Mouse (Mus musculus) central nervous system, embryonic 14 days (tissue): ENCODE measurements around the gene Cgas. TPM values are rescaled to one million over a fixed set of nuclear protein-coding genes. Genes with fewer than 3 reads are reported as not detected.

Source experiments
- polyA plus RNA-seq: library from polyadenylated mRNA; depleted of rRNA; stranded (reverse); fragments of >200 nt; gene quantifications from 2 replicates; pipeline ENCODE4 v1.2.3, GENCODE M21; 2012; rRNA removed

The Cgas gene
- polyA plus RNA-seq = 1.0 and 1.4 TPM in 2 replicates

GRCm38 (mm10) chr9:78442579-78443392 lies at the start of gene Cgas:
Cgas (minus strand) TSS chr9:78443237.

GRCm38 (mm10) chr9:78488890-78489420 lies 45.9 kb upstream of the Cgas start, which contains the start of gene Eef1a1:
Eef1a1 (minus strand) TSS chr9:78489151.

DNA sequence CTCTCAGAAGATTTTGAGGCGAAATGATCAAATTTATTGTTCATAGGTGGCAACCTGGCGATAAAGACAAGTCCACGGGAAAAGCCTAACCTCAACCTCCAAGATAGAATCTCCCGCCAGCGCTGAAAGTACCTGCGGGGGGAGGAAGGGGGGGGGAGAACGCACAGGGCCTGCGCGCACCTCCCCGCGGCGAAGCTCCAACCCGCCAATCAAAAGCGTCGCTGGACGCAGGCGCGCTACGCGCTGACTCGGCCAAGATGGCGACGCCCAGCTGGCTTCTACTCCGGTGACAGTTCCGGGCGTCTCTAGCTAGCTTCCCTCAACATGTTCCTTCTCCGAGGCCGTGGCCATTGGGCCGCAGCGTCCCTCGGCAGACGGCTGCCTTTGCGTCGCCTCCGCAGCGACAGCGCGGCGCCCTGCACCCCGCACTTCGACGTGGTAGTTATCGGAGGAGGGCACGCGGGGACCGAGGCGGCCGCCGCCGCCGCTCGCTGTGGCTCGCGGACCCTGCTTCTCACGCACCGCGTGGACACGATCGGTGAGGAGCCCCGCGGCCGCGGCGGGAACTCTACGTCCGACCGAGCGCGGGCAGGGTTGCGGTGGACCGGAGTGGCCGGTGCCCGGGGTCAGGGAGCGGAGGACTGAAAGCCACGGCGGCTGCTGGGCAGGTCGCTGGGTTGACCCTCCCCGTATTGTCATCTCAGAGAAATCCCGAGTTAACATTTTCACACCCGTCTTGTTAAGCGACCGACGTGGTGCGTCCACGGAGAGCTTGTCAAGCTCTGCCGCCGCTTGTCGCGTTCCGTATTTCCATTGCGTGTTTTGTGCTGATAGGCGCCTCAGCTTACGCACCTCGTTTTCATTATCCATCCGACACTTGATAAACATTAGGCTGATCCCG lies 5.2 kb upstream of the Cgas start, which contains the start of the genes Mto1 and Gm17324:
Gene Mto1 (plus strand): TSS at position 236 of the 901 bp plus-strand sequence.
Gene Gm17324 (minus strand): TSS at position 814 of the 901 bp plus-strand sequence.

GRCm38 (mm10) chr9:78395630-78396351 lies 47.2 kb downstream of the Cgas start, which contains the start of gene Ddx43:
Ddx43 (plus strand) TSS chr9:78395777.

Other genes with a start within 250 kb of the Cgas start
- 0.15 TPM in 1 of 2 replicates, not detected in the other for gene Gsta1, start 212.6 kb downstream of the Cgas start, polyA plus RNA-seq
- not detected in 2 replicates for gene Gm3776, start 186.1 kb downstream of the Cgas start, polyA plus RNA-seq
- not detected in 2 replicates for gene Gm10639, start 153.3 kb downstream of the Cgas start, polyA plus RNA-seq
- gene Omt2a, start 128.4 kb downstream of the Cgas start, polyA plus RNA-seq = not detected in 2 replicates
- gene Omt2b, start 115.6 kb downstream of the Cgas start, polyA plus RNA-seq = not detected in 2 replicates
- 0.45 TPM in 1 of 2 replicates, not detected in the other for gene Gsta2, start 87.4 kb downstream of the Cgas start, polyA plus RNA-seq
- gene Dppa5a, start 75.1 kb downstream of the Cgas start, polyA plus RNA-seq = 2.7 and 3.9 TPM in 2 replicates
- 4.0 and 4.2 TPM in 2 replicates for gene Ooep, start 64.5 kb downstream of the Cgas start, polyA plus RNA-seq
- 0.45 and 0.70 TPM in 2 replicates for gene Ddx43, start 47.5 kb downstream of the Cgas start, polyA plus RNA-seq
- 22.5 and 24.9 TPM in 2 replicates for gene Mto1, start 5.0 kb upstream of the Cgas start, polyA plus RNA-seq
- 0.36 and 0.55 TPM in 2 replicates for gene Gm17324, start 5.5 kb upstream of the Cgas start, polyA plus RNA-seq
- gene Eef1a1, start 45.9 kb upstream of the Cgas start, polyA plus RNA-seq = 7,481 and 7,611 TPM in 2 replicates
- gene Slc17a5, start 144.8 kb upstream of the Cgas start, polyA plus RNA-seq = 8.4 and 10.0 TPM in 2 replicates
- gene Cd109, start 172.3 kb upstream of the Cgas start, polyA plus RNA-seq = 2.1 and 3.0 TPM in 2 replicates